Mouse (Mus musculus) kidney, postnatal 25 days (tissue): ENCODE measurements at regions not wholly inside any gene's neighbourhood (a gene's known extent, or its start where the extent isn't known, plus 50 kb on each side); places are given as distances from the start of the nearest gene placed in this dataset.
A peak's percentile ranks its signal among the peaks of the same experiment; 100 is the strongest.

Experiments used
- DNase-seq, 2 experiments: peaks; one replicate each; pipeline ENCODE4 v3.0.0; 2021; ENCODE audit warnings: mixed read lengths in 2 of 2

DNA sequence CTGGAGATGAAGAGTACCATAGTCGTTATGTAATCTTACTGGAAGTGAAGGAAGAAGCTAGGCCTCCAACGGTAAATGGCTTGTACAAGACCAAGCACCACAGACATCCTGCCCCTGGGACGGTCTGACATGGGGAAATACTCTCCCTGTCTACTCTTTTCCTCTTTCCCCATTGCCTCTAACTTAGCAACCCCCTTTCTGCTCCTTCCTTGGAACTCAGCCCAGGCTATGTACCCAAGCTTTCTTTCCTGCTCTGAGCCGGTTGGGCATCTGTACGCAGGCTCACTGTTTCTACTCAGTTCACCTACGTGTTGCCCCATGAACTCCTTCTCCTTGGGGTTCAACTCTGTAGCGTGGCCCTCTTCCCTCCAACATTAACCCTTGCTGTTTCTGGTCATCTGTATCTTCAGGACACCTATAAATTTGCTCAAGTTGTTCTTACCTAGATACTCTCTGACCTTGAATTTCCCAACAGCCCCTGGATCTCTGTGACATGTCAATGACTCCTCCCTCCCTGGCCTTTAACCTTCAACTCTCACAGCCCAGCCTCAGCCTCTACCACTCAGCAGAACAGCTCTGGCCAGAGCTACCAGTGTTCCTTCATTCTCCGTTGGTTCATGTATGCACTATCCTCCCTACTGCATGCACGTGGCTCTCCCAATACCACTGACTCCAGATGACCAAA is 71.0 kb upstream of the Usp24 start:
- peak; percentile 69 to 78 for DNase-seq

GRCm38 (mm10) chr4:106246695-106247094 is 69.3 kb upstream of the Usp24 start:
- DNase-seq, result no peak

GRCm38 (mm10) chr4:106247398-106247797 is 68.6 kb upstream of the Usp24 start:
- no peak for DNase-seq

GRCm38 (mm10) chr4:106248272-106248671 is 67.7 kb upstream of the Usp24 start:
- DNase-seq, result no peak

- no peak for DNase-seq
Observed at GRCm38 (mm10) chr4:106249028-106249782, 66.8 kb upstream of the Usp24 start.

DNA sequence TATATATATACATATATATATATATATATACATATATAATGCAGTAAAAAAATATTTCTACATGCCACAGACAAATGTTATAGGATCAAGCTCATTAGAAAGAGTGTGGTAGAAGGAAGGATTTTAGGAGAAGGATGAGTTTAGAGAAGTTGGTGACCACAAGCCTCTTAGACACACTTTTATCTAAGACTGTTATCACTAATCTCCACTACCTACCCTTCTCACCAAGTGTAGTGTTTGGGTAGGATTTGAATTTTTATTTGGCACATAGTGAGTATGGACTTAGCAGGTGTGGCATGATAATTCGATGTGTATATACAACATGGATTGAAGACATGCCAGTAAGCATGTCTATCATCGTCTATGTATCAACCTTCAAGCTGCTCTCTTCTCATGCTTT is 66.0 kb upstream of the Usp24 start:
- no peak for DNase-seq

DNA sequence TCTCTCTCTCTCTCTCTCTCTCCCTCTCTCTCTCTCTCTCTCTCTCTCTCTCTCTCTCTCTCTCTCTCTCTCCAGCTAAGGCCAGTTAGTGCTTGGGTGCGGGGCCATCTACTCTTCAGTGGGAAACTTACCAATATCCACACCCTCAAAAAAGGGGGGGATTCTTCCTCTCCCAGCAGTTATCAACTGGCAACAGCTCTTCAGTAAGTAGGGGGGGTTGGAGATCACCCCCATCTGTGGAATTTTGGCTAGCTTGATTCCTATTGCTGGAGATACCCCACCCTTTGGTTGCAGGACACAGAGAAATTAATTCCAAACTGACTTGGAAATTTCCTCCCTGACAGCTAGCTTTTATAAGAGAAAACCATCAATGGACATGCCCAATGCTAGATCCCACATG is 64.6 kb upstream of the Usp24 start:
- DNase-seq, result no peak

- no peak for DNase-seq
Observed at GRCm38 (mm10) chr4:106252946-106253345, 63.1 kb upstream of the Usp24 start.

DNA sequence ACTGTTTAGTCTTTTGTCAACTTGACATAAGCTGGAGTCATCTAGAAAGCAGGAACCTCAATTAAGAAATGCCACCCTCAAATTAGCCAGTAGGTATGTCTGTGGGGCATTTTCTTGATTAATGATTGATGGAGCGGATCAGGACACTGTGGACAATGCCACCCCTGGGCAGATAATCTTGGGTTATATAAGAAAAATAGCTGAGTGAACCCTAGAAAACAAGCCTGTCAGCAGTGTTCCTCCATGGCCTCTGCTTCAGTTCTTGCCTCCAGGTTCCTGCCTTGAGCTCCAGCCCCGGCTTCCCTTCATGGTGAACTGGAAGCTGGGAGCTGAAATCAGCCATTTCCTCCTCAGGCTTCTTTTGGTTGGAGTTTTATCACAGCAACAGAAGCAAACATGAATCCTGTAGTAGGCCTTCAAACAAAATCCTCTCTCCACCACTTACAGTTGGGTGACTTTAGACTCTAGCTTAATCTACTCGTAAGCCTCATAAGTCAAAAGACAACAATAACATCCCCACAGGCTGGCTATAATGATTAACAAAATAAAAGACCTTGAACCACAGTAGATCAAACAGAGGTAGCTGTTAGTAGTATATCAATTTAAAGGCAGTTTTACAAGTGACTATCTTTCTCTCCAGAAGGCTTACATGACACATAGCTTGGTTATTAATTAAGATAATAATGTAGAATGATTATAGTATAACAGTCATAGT is 61.1 kb upstream of the Usp24 start:
- DNase-seq, result peak; percentile 31 to 71

DNA sequence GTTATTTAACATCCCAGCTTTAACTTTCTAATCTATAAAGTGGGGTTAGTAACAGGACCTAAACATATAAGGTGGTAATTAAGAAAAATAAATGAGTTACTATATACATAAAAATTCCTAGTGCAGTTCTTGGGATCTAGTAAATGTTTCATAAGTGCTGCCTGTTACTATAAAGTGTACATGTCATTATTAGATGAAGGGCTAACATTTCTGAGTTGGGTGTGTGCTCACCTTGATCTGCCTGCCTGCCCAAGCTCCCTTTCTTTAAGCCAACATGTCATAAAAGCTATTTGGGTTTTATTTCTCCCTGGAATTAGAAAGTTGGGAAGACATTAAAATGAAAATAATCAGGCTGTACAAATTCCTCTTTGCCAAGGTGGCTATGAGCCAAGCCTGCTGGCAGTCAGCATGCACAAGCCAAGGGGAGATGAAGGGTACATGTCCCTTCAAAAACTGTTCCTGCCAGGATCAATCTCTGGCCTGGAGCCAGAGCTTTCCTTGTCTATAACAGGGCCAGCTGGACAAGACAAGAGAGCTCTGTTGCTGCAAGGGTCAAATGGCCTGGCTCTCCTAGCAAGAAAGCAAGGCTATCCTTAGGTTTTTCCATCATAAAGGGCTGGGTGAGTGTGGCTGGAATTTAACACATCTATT is 59.9 kb upstream of the Usp24 start:
- DNase-seq, result peak; percentile 83 to 90

- peak; percentile 47 to 52 for DNase-seq
Observed at GRCm38 (mm10) chr4:106261404-106261803, 54.6 kb upstream of the Usp24 start.

GRCm38 (mm10) chr4:106261901-106262560 is 54.0 kb upstream of the Usp24 start:
- DNase-seq, result peak; percentile 24 to 58

DNA sequence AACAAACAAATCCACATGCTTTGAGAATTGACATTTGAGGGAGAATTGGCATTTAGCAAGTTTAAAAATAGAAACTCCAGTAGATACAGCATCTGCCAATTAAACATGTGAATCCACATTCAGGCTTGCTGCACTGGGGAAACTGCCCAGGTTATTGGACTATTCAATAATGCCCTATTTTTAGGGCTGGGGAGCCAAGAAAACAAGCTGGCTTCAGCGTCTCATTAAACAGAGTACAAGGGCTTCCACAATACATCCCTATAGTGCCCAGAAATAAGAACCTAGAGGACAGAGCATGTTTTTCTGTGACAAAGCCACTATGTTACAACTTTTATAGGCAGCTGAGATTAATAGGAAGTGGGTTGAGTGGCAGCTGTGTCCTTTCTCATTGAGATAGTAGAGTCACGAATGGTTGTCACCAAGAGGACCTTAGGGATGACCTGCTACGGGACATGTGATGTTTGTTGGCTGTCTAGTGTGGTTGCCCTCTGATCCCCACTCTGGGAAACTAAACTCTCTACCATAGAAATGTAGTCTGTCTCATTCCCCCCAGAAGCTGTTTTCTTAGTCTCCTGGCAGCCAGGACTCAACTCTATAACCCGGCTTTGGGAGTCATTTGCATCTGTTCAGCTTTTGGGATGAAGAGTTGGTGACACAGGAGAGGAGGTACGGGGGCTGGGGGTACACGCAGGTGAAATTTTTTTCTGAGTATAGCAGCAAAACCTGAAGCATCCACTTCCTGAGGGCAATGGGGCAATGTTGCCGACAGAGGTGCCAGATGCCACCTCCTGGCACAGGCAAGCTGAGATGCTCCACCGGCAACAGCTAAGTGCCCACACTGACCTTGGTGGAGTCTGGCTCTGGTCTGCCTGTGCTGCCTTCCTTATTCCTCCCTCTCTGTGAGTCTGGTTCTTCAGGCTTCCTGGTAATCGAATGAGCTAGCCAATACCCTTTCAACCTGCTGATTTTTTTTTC is 53.0 kb upstream of the Usp24 start:
- peak; percentile 25 to 61 for DNase-seq
